Mouse (Mus musculus): ENCODE results near the gene Oit3. TPM values are rescaled to one million over a fixed set of nuclear protein-coding genes. Genes with fewer than 3 reads are reported as not detected.

The Oit3 gene
- total RNA-seq, 2 experiments from 2014 or later = 0.32 to 1.0 TPM

DNA sequence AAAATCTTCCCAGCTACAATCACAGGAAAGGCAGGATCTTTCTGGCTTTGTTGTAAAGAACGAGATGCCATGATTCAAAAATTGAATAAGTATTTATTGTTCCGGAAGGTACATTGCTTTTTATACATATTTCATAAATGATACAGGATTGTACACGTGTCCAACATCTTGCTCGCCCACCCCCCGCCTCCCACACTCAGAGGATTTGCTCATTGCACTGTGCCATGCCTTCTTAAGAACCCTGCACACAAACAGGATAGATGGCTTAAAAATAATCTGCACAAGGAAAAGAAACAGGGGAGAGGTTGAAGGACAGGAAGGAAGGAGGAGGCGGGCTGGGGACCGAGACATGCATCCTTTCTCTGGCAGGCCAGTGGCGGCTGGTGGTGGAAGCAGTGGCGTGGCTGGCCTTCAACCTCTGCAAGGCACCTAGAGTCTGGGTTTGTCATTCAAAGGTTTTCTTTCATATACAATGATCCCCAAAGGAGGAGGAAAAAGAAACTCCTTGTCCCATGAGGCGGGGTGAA lies 5.4 kb upstream of the Oit3 start:
- H3K27ac ChIP-seq = peak overlapping the region; percentile 46; the same call in 1 of the 2 replicates
- no peak for DNase-seq (ENCODE audit: low spot score in 2 of 2)
- H3K4me3 ChIP-seq = no peak overlapping the region
- no peak for TF ChIP-seq CTCF (conservative IDR thresholded peaks at IDR 0.05)

DNA sequence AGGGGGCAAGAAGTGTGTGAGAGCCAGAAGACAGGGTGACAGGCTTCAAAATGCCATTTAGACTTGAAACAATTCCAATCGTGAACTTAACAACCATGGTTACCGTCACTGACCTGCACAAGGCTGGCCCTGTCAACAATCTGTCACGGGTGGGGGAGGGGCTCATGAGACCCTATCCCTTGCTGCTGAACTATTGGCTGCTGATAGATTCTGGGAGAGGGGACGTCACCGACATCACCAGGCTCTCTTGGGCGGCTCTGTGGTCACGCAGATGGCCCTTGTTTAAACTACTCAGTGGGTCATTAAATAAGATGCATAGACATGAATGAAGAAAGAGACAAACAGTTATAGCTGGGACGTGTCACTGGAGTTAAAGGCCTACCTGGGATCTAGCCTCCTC lies 3.1 kb upstream of the Oit3 start:
- H3K4me3 ChIP-seq = no peak overlapping the region
- no peak for TF ChIP-seq CTCF (conservative IDR thresholded peaks at IDR 0.05)
- DNase-seq (ENCODE audit: low spot score in 2 of 2) = no peak
- H3K27ac ChIP-seq = no peak overlapping the region

DNA sequence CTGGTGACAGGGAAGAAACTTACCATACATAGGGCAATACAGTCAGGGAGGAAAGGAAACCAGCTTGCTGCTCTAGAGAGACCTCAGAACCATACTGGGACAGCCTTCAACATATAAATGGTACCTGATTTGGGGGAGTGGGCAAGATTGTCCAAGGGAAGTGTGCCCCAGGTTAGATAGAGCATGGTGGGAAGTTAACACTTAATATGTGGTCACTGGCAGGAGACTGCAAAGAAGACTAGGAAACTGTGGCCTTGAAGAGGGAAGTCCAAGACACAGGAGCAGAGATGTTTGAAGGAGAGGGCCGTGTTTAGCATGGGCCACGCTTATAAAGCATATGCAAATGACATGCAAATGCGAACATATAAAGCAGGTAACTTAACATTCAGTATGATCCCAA lies 2.5 kb upstream of the Oit3 start:
- no peak overlapping the region for H3K4me3 ChIP-seq
- no peak overlapping the region for H3K27ac ChIP-seq
- no peak for DNase-seq (ENCODE audit: low spot score in 2 of 2)
- no peak for TF ChIP-seq CTCF (conservative IDR thresholded peaks at IDR 0.05)

DNA sequence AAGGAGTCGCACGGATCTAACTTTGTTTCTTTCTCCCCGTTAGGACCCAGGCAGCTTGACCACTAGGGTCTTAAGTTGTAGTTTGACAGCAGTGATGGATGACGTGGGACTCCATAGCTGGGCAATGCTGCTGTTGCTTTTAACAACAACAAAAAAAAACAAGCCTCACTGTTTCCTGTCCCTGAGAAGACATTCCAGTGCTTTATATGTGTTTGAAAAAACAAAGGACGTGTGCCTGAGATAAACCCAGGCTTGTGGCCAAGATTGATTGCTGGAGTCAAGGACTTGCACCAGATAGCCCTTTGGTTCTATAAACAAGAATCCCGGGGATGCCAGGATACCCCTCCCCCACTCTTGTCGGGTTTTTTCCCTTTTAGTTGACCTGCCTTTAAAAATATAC lies 1.6 kb upstream of the Oit3 start:
- DNase-seq (ENCODE audit: low spot score in 2 of 2) = no peak
- H3K27ac ChIP-seq = no peak overlapping the region
- no peak for TF ChIP-seq CTCF (conservative IDR thresholded peaks at IDR 0.05)
- no peak overlapping the region for H3K4me3 ChIP-seq

DNA sequence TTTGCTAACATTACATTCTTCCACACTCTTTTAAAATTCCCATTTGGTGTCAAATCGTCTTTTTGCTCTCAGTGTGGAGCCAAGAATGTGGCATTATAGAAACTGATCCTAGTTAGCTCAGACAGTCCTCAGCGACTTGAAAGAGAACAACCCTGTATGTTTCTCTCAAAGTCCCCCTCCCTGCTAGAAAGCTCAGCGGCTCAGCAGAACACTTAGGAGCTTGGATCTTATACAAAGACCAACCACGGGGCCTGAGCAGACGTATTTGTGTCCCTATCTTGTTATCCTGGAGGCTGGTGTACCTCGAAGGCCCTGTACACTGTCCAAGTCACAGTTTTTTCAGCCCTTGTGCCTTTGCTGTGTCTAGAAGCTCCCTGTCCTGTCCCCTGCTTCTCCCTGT lies 1.4 kb downstream of the Oit3 start:
- Histone ChIP-seq H3K27ac (no peak overlapping the region), H3K4me3 (no peak overlapping the region)
- no peak for TF ChIP-seq CTCF (conservative IDR thresholded peaks at IDR 0.05)
- no peak for DNase-seq (ENCODE audit: low spot score in 2 of 2)

DNA sequence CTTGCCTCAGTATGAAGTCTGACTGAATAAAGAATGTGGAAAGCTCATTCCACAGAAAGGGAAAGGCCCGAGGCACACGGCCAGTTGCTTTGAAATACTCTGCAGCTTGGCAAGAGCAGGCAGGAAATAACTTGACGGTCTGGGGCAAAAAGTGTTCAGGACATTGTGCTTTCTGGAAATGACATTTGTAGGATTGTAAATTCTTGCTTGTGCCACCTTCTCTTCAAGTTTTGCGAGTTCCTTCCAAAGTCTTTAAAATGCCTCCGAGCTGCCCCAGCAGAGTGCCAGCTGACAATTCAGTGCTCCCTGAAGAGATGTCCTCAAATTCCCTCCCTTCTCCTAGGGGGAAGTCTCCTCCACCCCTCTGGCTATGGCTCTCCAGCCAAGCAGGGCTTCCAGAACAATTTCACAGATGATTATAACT lies 2.1 kb downstream of the Oit3 start:
- H3K4me3 ChIP-seq = no peak overlapping the region
- no peak for TF ChIP-seq CTCF (conservative IDR thresholded peaks at IDR 0.05)
- H3K27ac ChIP-seq = no peak overlapping the region
- DNase-seq (ENCODE audit: low spot score in 2 of 2) = no peak

DNA sequence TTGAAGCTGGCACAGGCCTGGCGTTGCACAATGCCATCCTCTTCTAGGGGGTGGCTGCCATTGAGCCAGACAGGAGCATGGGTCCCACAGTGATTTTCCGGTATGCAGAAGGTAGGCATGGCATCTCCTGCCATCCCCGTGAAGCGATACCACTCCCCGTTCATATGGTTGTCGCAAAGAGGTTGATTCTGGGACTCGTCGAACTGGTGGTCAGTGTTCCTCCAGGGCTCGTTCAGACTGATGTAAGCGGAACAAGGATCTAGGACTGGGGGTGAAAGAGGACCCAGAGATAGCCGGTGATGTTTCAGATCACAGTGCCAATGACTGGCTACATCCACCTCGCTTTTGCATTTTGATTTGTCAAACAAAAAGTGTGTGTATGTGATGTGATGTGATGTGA lies 2.9 kb downstream of the Oit3 start:
- TF ChIP-seq CTCF (conservative IDR thresholded peaks at IDR 0.05) = no peak
- Histone ChIP-seq H3K27ac (no peak overlapping the region), H3K4me3 (no peak overlapping the region)
- no peak for DNase-seq (ENCODE audit: low spot score in 2 of 2)

DNA sequence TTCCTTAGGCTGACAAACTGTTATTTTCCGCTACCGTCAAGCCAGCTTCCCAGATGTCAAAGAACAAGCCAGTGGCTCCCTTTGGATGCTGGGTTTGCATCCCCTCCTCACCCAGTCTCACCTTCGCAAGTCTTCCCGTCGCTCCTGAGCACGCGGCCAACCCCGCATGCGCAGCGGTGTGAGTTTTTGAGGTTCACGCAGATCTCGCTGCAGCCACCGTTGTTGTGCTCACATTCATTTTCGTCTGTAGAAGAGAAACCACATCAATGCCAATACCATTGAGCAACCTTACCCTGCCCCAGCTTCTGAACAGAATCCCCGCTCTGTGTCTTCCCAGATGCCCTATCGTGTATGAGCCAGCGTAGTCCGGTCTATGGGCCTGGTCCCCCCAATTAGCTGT lies 5.8 kb downstream of the Oit3 start:
- H3K4me3 ChIP-seq = no peak overlapping the region
- H3K27ac ChIP-seq = no peak overlapping the region
- TF ChIP-seq CTCF (conservative IDR thresholded peaks at IDR 0.05) = no peak
- DNase-seq (ENCODE audit: low spot score in 2 of 2) = no peak

DNA sequence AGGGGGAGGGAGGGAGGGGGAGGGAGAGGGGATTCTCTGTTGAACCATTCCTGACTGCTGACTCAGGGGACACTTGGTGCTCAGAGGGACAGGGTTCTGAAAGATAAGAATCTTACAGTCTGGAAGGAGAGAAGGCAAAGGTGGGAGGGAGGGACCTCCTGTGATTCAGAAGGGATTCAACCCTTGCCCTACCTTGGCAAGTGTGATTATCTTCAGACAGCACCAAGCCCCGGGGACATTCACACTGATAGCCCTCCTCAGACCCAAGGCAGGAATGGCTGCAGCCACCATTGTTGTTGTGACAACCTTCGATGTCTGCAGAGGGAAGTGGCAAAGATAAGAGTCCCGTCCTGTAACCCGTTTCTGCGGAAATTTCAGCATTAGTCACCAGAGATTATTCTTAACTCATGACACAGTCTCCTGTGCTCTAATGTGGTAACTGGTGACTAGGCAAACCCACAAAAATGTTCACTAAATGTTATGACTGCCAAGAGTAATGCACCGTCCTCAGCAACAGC lies 10.8 kb downstream of the Oit3 start:
- Histone ChIP-seq H3K27ac (peak overlapping the region; percentile 62; the same call in 1 of the 2 replicates), H3K4me3 (no peak overlapping the region)
- no peak for DNase-seq (ENCODE audit: low spot score in 2 of 2)
- TF ChIP-seq CTCF (conservative IDR thresholded peaks at IDR 0.05) = no peak

DNA sequence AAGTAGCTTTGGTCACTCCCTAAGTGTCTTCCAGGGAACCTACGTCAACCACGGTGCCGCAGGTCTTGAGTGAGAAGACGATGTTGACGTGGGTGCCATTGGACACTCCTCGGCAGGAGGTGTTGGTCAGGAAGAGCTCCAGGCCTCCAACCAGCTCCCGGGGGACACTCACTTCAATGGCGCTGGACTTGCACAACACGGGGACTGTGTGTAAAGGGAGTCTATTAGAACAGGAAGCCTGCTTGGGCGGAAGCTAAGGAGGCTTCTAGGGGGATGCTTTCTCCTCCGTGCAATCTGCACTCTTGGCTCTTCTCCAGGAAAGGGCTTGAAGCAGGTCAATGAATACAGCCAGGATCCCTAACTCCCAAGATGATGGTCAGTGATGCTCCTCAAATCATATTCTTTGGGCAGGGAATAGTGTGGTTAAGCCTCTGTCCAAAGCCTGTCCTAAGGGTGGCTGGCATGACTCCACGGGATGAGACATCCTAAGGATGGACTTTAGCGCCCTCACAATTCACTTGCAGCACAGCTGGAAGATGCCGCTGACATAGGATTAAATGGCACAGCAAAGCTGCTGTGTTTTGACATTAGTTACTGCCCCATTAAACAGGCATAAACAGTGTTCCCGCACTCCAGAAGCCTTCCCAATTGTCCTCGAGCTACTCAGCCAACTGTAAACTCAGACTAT lies 12.0 kb downstream of the Oit3 start:
- Histone ChIP-seq H3K4me3 (no peak overlapping the region), H3K27ac (no peak overlapping the region)
- TF ChIP-seq CTCF (conservative IDR thresholded peaks at IDR 0.05) = no peak
- DNase-seq (ENCODE audit: low spot score in 2 of 2) = no peak

DNA sequence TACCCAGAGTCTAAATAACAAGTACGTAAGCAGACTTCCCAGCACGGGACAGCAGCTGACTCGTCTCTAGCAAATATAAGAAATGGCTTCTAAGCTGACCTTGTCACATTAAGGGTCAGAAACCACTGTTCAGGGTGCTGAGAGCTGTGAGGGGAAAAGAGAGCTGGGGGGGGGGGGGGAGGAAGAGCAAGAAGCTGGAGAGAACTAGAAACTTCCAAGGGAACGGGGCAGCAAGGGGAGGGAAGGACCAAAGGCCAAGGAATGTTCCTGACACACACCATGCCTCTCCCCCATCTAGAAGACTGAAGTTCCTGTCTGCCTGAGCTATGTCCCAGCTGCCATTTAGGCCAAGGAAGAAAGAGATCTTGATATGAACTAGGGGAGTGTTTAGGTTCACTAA lies 15.2 kb downstream of the Oit3 start:
- H3K4me3 ChIP-seq = no peak overlapping the region
- no peak for TF ChIP-seq CTCF (conservative IDR thresholded peaks at IDR 0.05)
- no peak overlapping the region for H3K27ac ChIP-seq
- DNase-seq (ENCODE audit: low spot score in 2 of 2) = no peak

DNA sequence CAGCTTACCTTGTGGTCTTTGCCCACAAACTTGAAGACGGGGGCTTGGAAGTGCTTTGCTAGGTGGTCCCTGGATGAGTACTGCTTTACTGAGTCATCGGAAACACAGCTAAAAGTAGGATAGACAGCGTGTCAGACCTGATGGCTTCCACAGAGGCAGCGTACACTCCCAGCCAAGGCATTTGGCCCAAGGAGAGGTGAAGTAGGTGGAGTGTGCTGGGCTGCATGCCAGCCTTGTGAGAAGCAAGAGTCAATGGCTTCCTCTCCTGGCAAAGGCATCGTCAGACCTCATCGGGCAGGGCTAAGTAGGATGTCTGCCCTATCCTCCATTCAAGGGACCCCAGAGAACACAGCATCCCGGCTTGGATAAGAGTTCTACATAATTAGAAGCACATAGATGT lies 16.2 kb downstream of the Oit3 start:
- no peak for DNase-seq (ENCODE audit: low spot score in 2 of 2)
- no peak overlapping the region for H3K4me3 ChIP-seq
- H3K27ac ChIP-seq = no peak overlapping the region
- TF ChIP-seq CTCF (conservative IDR thresholded peaks at IDR 0.05) = no peak

DNA sequence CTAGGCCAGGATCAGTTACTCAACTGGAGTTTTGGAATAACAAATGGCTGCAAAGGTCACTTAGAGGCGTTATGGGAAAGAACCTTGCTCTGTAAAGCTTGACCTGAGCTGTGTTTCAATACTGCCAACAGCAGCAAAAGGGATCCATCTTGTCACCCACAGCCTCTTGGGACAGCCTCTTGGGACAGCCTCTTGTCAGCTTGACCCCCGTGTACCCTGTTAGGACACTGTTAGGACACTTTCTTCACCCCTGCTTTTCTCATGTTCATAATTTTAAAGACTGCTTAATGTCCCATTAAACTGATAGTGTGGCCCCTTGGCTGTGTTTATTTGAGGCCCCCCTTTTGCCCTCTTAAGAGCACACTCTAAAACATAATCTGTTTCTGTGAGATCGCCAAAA lies 17.1 kb downstream of the Oit3 start:
- no peak overlapping the region for H3K27ac ChIP-seq
- H3K4me3 ChIP-seq = no peak overlapping the region
- DNase-seq (ENCODE audit: low spot score in 2 of 2) = no peak
- TF ChIP-seq CTCF (conservative IDR thresholded peaks at IDR 0.05) = no peak

DNA sequence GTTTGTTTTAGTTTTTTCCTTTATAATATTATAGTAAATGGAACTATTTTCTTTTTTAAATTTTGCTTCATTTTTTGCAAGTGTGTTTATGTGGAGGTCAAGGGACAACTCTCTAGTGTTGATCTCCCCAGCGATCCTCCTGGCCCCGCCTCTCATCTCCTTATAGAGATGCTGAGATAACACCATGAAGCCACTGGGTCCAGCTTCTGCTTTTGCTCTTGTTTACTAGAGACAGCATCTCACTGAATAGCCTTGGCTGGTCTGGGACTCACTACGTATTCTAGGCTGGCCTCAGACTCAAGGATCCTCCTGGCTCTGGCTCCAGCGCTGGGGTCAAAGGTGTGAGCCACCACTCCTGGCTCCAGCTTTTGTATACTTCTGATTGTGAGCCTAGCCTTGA lies 22.1 kb downstream of the Oit3 start:
- no peak overlapping the region for H3K4me3 ChIP-seq
- H3K27ac ChIP-seq = no peak overlapping the region
- DNase-seq (ENCODE audit: low spot score in 2 of 2) = no peak
- no peak for TF ChIP-seq CTCF (conservative IDR thresholded peaks at IDR 0.05)
